Mouse (Mus musculus) forebrain, postnatal 0 days (tissue): ENCODE measurements around the gene Samd5. TPM values are rescaled to one million over a fixed set of nuclear protein-coding genes. Genes with fewer than 3 reads are reported as not detected.

Source experiments
- ATAC-seq: fragments of 200-750 bp; cut with Nextera tagmentation; 2 replicates; pipeline ENCODE4 v1.8.0; 2017; ENCODE audit warnings: mild to moderate bottlenecking, moderate library complexity
- DNase-seq: peaks from one replicate; pipeline ENCODE4 v3.0.0-alpha.2; 2015
- H3K27ac ChIP-seq: fragments of 300-500 bp; sonication (generic); 2 replicates; pipeline ENCODE4 v1.5.1; 2014; ENCODE audit warnings: low read depth, mild to moderate bottlenecking, antibody characterized with exemption, low read length, moderate library complexity, mixed read lengths
- H3K27me3 ChIP-seq: fragments of 300-500 bp; sonication (generic); 2 replicates; pipeline ENCODE4 v1.6.1; 2014; ENCODE audit warnings: mild to moderate bottlenecking, low read length, mixed read lengths; ENCODE audit not compliant: insufficient read depth
- H3K36me3 ChIP-seq: fragments of 300-500 bp; sonication (generic); 2 replicates; pipeline ENCODE4 v1.6.1; 2014; ENCODE audit warnings: mild to moderate bottlenecking, moderate library complexity; ENCODE audit not compliant: insufficient read depth
- H3K4me1 ChIP-seq: fragments of 300-500 bp; sonication (generic); 2 replicates; pipeline ENCODE4 v1.6.1; 2014; ENCODE audit warnings: antibody characterized with exemption; ENCODE audit not compliant: insufficient read depth
- H3K4me2 ChIP-seq: fragments of 300-500 bp; sonication (generic); 2 replicates; pipeline ENCODE4 v1.6.1; 2014; ENCODE audit warnings: low read depth, mild to moderate bottlenecking, moderate library complexity
- H3K4me3 ChIP-seq: fragments of 300-500 bp; sonication (generic); 2 replicates; pipeline ENCODE4 v1.5.1; 2014; ENCODE audit warnings: low read depth, low read length, mixed read lengths
- H3K9ac ChIP-seq: fragments of 300-500 bp; sonication (generic); 2 replicates; pipeline ENCODE4 v1.6.1; 2014; ENCODE audit warnings: mild to moderate bottlenecking
- H3K9me3 ChIP-seq: fragments of 300-500 bp; sonication (generic); 2 replicates; pipeline ENCODE4 v1.6.1; 2016; ENCODE audit warnings: low read length
- CTCF ChIP-seq: sonication (generic); IDR thresholded peaks from 2 replicates; pipeline ENCODE4 v1.5.1; 2016; ENCODE audit warnings: antibody characterized with exemption, control low read depth, low read depth
- WGBS: fragments of 180-500 bp; shearing (Covaris S2); extraction: QIAGEN DNeasy Blood & Tissue Kit; methylation state at CpG from one replicate; pipeline ENCODE4 v1.1.7; 2014; 5-methylcytosine and 5-hydroxymethylcytosine counted together
- polyA plus RNA-seq: library from polyadenylated mRNA; unstranded; fragments of >200 nt; fragmentation: Nextera tagmentation; extraction: Ambion mirVana; gene quantifications from 2 replicates; pipeline ENCODE4 v1.2.1, GENCODE M21; 2015
- total RNA-seq: library from RNA; depleted of rRNA; stranded (reverse); fragments of >200 nt; gene quantifications from 2 replicates; pipeline ENCODE4 v1.2.3, GENCODE M21; 2014

Gene Samd5
- total and polyA plus RNA-seq, 2 experiments from 2014 or later: 4.1 to 12.8 TPM

- 9% methylated on average over 7 of the region's 7 CpGs for WGBS
- peak overlapping the region; percentile 18; the same call in 1 of the 2 replicates for H3K9ac ChIP-seq
- H3K4me3 ChIP-seq: peak overlapping the region; percentile 61; the same call in 1 of the 2 replicates
- no peak overlapping the region for H3K27ac ChIP-seq
- no peaks in the 10 kb centered on the region for H3K27me3 ChIP-seq
- no peaks in the 10 kb centered on the region for H3K4me1 ChIP-seq
- peak overlapping the region; percentile 99 for H3K4me2 ChIP-seq
- no peaks in the 10 kb centered on the region for H3K36me3 ChIP-seq
- ATAC-seq (no peak), DNase-seq (no peak)
- no peak for TF ChIP-seq CTCF
- H3K9me3 ChIP-seq: no peaks in the 10 kb centered on the region
Measured at GRCm38 (mm10) chr10:9676418-9676786, 1.4 kb upstream of the Samd5 start.

- no peaks in the 10 kb centered on the region for H3K4me1 ChIP-seq
Measured at GRCm38 (mm10) chr10:9675550-9676417, 776 bp upstream of the Samd5 start.

GRCm38 (mm10) chr10:9673276-9673675 lies 1.7 kb downstream of the Samd5 start:
- Histone ChIP-seq H3K4me1 (no peaks in the 10 kb centered on the region), H3K27me3 (no peaks in the 10 kb centered on the region), H3K36me3 (no peaks in the 10 kb centered on the region), H3K27ac (no peak overlapping the region), H3K4me2 (peak overlapping the region; percentile 99), H3K9ac (no peak overlapping the region), H3K9me3 (no peaks in the 10 kb centered on the region), H3K4me3 (peak overlapping the region; percentile 61)
- no peak for DNase-seq
- no peak for TF ChIP-seq CTCF
- ATAC-seq: no peak

More at GRCm38 (mm10) chr10:9675550-9676417, 776 bp upstream of the Samd5 start:
- 6% methylated on average over 36 of the region's 36 CpGs for WGBS
- Histone ChIP-seq H3K4me3 (peak overlapping the region; percentile 61), H3K27ac (peak overlapping the region; percentile 46; the same call in 1 of the 2 replicates), H3K9me3 (no peaks in the 10 kb centered on the region), H3K27me3 (no peaks in the 10 kb centered on the region), H3K36me3 (no peaks in the 10 kb centered on the region), H3K9ac (peak overlapping the region; percentile 59), H3K4me2 (peak overlapping the region; percentile 99)
- TF ChIP-seq CTCF: no peak
- DNase-seq (peak; percentile 43), ATAC-seq (peak; percentile 47)

- Histone ChIP-seq H3K27ac (no peak overlapping the region), H3K36me3 (no peaks in the 10 kb centered on the region), H3K4me1 (no peaks in the 10 kb centered on the region), H3K4me2 (peak overlapping the region; percentile 99), H3K9ac (no peak overlapping the region), H3K9me3 (no peaks in the 10 kb centered on the region), H3K4me3 (peak overlapping the region; percentile 61), H3K27me3 (no peaks in the 10 kb centered on the region)
- TF ChIP-seq CTCF: no peak
- no peak for DNase-seq
- WGBS: 86% methylated on average over 5 of the region's 5 CpGs
- no peak for ATAC-seq
Measured at GRCm38 (mm10) chr10:9672751-9673150, 2.3 kb downstream of the Samd5 start.

DNA sequence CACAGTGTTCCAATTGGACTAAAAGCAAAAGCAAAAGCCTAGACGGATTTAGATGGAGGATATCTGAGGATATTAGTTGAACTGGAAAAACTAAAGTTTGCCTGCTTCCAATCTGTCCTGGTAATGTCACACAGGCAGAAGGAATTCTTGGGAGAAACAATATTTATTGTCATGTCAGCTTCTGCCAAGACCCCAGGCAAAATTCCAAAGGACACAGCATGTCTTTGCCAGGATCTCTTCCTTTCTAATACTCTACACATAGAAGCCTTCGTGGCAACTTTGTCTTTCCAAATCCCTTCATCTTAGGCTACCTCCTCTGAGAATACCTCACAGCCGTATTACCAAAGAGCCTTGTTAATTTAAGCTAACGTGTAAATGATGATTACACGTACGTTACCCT lies 4.7 kb downstream of the Samd5 start:
- WGBS: 82% methylated on average over 6 of the region's 6 CpGs
- Histone ChIP-seq H3K27me3 (no peaks in the 10 kb centered on the region), H3K4me1 (no peaks in the 10 kb centered on the region), H3K9ac (no peak overlapping the region), H3K4me3 (no peak overlapping the region), H3K4me2 (no peak overlapping the region), H3K36me3 (no peaks in the 10 kb centered on the region), H3K9me3 (no peaks in the 10 kb centered on the region), H3K27ac (no peak overlapping the region)
- no peak for TF ChIP-seq CTCF
- DNase-seq: no peak
- ATAC-seq: no peak

DNA sequence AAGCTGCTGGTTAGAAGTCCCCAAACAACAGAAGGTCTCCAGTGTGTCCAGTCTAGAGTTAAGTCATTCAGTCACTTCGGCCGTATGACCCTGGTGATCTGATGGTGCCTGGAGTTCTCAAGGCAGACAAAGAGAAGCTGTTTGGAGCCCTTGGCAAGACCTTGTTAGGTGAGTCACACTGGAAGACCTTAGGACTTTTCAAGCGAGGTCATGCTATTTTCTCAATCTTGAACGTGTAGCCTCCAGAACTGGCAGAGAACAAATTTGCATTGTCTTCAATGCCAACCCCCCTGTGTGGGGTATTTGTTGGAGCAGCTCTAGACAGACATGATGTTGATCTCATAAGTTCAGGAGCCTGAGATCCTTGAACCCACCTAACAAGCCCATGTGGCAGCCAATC lies 6.2 kb downstream of the Samd5 start:
- H3K4me3 ChIP-seq: no peak overlapping the region
- 82% methylated on average over 4 of the region's 4 CpGs for WGBS
- ATAC-seq: no peak

GRCm38 (mm10) chr10:9652946-9653345 lies 22.1 kb downstream of the Samd5 start:
- no peak for TF ChIP-seq CTCF

More for the DNA sequence above, 6.2 kb downstream of the Samd5 start:
- DNase-seq: no peak
- TF ChIP-seq CTCF: no peak
- Histone ChIP-seq H3K27me3 (no peaks in the 10 kb centered on the region), H3K4me2 (no peak overlapping the region), H3K9ac (no peak overlapping the region), H3K9me3 (no peaks in the 10 kb centered on the region), H3K4me1 (no peaks in the 10 kb centered on the region), H3K36me3 (no peaks in the 10 kb centered on the region), H3K27ac (no peak overlapping the region)

More at GRCm38 (mm10) chr10:9652946-9653345, 22.1 kb downstream of the Samd5 start:
- Histone ChIP-seq H3K27me3 (no peaks in the 10 kb centered on the region), H3K9ac (no peak overlapping the region), H3K4me2 (no peak overlapping the region), H3K4me1 (peaks cover 9% of the 10 kb centered on the region; the same call in 1 of the 2 replicates), H3K36me3 (no peaks in the 10 kb centered on the region), H3K27ac (no peak overlapping the region), H3K4me3 (no peak overlapping the region), H3K9me3 (no peaks in the 10 kb centered on the region)
- no peak for DNase-seq
- peak; percentile 48; the same call in 1 of the 2 replicates for ATAC-seq
- WGBS: 49% methylated on average over 5 of the region's 5 CpGs
